Mouse (Mus musculus) hindbrain, embryonic 15.5 days (tissue): ENCODE measurements around the gene Xrcc4. TPM values are rescaled to one million over a fixed set of nuclear protein-coding genes. Genes with fewer than 3 reads are reported as not detected.

Experiments used
- polyA plus RNA-seq: library from polyadenylated mRNA; unstranded; fragments of >200 nt; fragmentation: Nextera tagmentation; extraction: Ambion mirVana; gene quantifications from 2 replicates; pipeline ENCODE4 v1.2.1, GENCODE M21; 2015

The Xrcc4 gene
- polyA plus RNA-seq, 1 experiment from 2014 or later, result 14.7 TPM

Other genes starting within 250 kb of the Xrcc4 start
- 40.9 and 41.7 TPM in 2 replicates for gene Tmem167, start 485 bp downstream of the Xrcc4 start, polyA plus RNA-seq